Mouse (Mus musculus) heart, embryonic 16.5 days (tissue): ENCODE measurements at regions not wholly inside any gene's neighbourhood (a gene's known extent, or its start where the extent isn't known, plus 50 kb on each side); places are given as distances from the start of the nearest gene placed in this dataset.

ENCODE experiments used
- ATAC-seq: fragments of 200-750 bp; cut with Nextera tagmentation; replicated peaks from 2 replicates; pipeline ENCODE4 v1.8.0; 2017; ENCODE audit warnings: moderate number of reproducible peaks; ENCODE audit not compliant: insufficient read depth, low FRiP score; ENCODE audit errors: extremely low read depth
- H3K27ac ChIP-seq: fragments of 300-500 bp; sonication (generic); 2 replicates; pipeline ENCODE4 v1.5.1; 2014; ENCODE audit warnings: mild to moderate bottlenecking, low read length, control low read depth, moderate library complexity
- H3K27me3 ChIP-seq: fragments of 300-500 bp; sonication (generic); 2 replicates; pipeline ENCODE4 v1.6.1; 2014; ENCODE audit warnings: low read length, mixed read lengths; ENCODE audit not compliant: control insufficient read depth, insufficient read depth
- H3K36me3 ChIP-seq: fragments of 300-500 bp; sonication (generic); 2 replicates; pipeline ENCODE4 v1.6.1; 2014; ENCODE audit not compliant: control insufficient read depth, insufficient read depth
- H3K4me1 ChIP-seq: fragments of 300-500 bp; sonication (generic); 2 replicates; pipeline ENCODE4 v1.6.1; 2014; ENCODE audit warnings: low read length, mixed read lengths; ENCODE audit not compliant: control insufficient read depth, insufficient read depth
- H3K4me2 ChIP-seq: fragments of 300-500 bp; sonication (generic); 2 replicates; pipeline ENCODE4 v1.6.1; 2014; ENCODE audit warnings: low read depth, mild to moderate bottlenecking, control low read depth, low read length
- H3K4me3 ChIP-seq: fragments of 300-500 bp; sonication (generic); 2 replicates; pipeline ENCODE4 v1.5.1; 2014; ENCODE audit warnings: mild to moderate bottlenecking, control low read depth, low read length
- H3K9ac ChIP-seq: fragments of 300-500 bp; sonication (generic); 2 replicates; pipeline ENCODE4 v1.6.1; 2014; ENCODE audit warnings: low read length, control low read depth
- H3K9me3 ChIP-seq: fragments of 300-500 bp; sonication (generic); replicated peaks from 2 replicates; pipeline ENCODE4 v1.6.1; 2016; ENCODE audit warnings: low read length; ENCODE audit not compliant: control insufficient read depth
- WGBS: fragments of 180-500 bp; shearing (Covaris S2); extraction: QIAGEN DNeasy Blood & Tissue Kit; methylation state at CpG from one replicate; pipeline ENCODE4 v1.1.7; 2014; 5-methylcytosine and 5-hydroxymethylcytosine counted together

DNA sequence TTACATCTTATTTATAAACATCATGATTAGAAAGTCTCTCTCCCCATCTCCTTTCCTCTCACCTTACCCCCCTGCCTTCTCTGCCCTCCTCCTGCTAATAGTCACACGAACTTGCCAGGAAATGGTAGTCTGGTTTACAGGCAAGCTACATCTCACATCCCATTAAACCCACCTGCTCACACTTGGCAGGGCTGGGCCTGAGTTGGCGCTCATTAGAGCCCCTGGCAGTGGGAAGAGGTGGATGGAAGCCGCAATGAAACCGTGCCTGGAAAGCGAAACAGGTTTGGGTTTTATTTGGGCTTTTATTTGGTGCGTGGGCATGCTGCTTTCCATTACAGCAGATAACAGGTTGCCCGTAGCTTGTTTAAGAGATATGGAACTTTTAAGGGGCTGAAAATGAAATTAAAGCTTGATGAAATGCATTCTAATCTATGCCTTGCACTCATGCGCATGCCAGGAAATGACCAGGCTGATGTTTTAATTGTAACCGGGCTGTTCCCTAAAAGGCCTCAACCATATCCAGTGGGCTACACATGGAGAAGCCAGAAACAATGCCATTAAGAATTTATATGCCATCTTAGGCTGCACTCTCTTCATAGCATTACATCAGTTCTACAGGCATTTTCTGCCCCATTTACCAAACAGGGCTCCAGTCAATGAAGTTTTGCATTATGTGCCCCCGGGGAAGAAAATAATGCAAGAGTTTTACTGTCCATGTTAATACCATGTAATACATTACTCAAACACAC, 725.0 kb downstream of the Mecom start:
- WGBS, result 78% methylated on average over 10 of the region's 10 CpGs
- Histone ChIP-seq H3K4me2 (no peak overlapping the region), H3K4me3 (no peak overlapping the region), H3K4me1 (no peaks in the 10 kb centered on the region), H3K36me3 (no peaks in the 10 kb centered on the region), H3K9ac (no peak overlapping the region), H3K27ac (no peak overlapping the region), H3K9me3 (no peaks in the 10 kb centered on the region), H3K27me3 (no peaks in the 10 kb centered on the region)
- no peak for ATAC-seq

DNA sequence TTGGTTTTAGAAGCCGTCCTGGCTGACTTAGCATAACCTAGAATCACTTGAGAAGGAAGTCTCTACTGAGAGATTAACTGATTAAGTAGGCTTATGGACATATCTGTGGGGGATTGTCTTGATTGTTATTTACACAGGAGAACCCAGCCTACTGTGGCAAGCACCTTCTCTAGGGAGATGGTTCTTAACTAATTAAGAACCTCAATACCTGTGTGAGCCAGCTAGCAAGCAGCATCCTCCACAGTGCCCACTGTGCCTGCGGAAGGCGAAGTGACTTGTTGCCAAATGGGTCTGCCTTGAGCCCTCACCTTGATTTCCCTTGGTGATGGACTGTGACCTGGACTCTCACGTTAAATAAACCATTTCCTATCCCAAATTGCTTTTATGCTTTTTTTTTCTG, 730.8 kb downstream of the Mecom start:
- 77% methylated on average over 4 of the region's 4 CpGs for WGBS
- no peak overlapping the region for H3K9ac ChIP-seq
- no peak for ATAC-seq

DNA sequence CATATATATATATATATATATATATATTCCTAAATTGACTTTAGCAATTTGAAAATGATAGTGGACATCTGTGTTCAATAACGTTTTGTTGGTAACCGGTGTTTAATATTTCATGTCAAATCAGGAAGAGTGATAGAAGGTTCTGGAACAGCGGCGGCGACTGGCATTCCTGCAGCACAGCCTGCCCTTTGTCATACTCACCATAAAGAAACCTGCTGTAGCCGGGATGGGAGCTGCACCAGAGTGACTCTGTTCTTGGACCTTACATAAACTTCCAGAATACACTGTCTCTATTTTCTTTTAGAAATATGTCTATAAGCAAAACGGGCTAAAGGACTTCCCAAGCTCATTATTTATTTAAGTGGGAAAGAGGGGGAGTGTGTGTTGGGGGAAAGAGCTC, 731.5 kb downstream of the Egfem1 start:
- no peak for ATAC-seq
- H3K9me3 ChIP-seq, result no peaks in the 10 kb centered on the region

More for the DNA sequence above, 730.8 kb downstream of the Mecom start:
- Histone ChIP-seq H3K27me3 (no peaks in the 10 kb centered on the region), H3K4me3 (no peak overlapping the region), H3K36me3 (no peaks in the 10 kb centered on the region), H3K4me2 (no peak overlapping the region), H3K4me1 (no peaks in the 10 kb centered on the region), H3K9me3 (no peaks in the 10 kb centered on the region), H3K27ac (no peak overlapping the region)

DNA sequence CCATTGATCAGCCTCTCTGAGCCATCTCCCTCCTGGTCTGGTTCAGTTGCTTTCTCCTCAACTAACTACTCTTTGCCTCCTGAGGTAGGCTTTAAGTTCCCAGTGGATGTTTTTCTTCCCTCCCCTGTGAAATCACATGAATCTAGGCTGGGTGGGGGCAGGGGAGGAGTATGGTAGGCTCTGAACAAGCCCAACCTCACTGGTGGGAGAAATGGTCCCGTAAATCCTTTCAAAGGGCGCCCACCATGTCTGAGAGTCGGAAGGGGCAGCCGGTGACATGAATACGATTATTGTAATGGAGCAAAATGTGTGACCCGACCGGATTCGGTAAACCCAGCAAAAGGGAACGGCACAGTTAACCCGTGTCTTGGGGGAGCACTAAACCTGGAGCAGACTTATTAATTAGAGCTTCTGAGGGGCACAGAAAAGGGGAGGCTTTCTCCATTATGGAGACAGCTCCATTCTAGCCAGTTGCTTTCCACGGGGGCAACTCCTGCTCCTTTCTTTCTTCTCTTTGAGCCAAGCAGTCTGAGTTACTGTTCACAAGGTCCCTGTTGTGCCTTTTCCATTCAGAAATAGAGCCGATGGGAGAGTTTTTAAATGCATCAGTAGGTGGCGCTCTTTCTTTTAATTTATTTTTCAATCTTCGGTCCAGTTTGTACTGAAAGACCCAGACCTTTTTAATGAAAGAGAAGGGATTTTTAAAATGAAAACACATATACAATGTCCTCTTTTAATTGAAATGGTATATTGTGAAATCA, 730.8 kb downstream of the Egfem1 start:
- H3K4me1 ChIP-seq, result no peaks in the 10 kb centered on the region
- H3K4me2 ChIP-seq, result no peak overlapping the region; the same call in 1 of the 2 replicates
- no peaks in the 10 kb centered on the region for H3K27me3 ChIP-seq
- no peak overlapping the region for H3K4me3 ChIP-seq
- no peaks in the 10 kb centered on the region for H3K36me3 ChIP-seq
- no peaks in the 10 kb centered on the region for H3K9me3 ChIP-seq
- 45% methylated on average over 14 of the region's 14 CpGs for WGBS
- no peak for ATAC-seq
- H3K27ac ChIP-seq, result no peak overlapping the region
- H3K9ac ChIP-seq, result no peak overlapping the region

More for the DNA sequence above, 731.5 kb downstream of the Egfem1 start:
- no peaks in the 10 kb centered on the region for H3K36me3 ChIP-seq
- H3K4me2 ChIP-seq, result no peak overlapping the region
- H3K4me1 ChIP-seq, result no peaks in the 10 kb centered on the region
- 52% methylated on average over 7 of the region's 7 CpGs for WGBS
- H3K27me3 ChIP-seq, result no peaks in the 10 kb centered on the region
- no peak overlapping the region for H3K9ac ChIP-seq
- no peak overlapping the region for H3K27ac ChIP-seq
- no peak overlapping the region for H3K4me3 ChIP-seq

DNA sequence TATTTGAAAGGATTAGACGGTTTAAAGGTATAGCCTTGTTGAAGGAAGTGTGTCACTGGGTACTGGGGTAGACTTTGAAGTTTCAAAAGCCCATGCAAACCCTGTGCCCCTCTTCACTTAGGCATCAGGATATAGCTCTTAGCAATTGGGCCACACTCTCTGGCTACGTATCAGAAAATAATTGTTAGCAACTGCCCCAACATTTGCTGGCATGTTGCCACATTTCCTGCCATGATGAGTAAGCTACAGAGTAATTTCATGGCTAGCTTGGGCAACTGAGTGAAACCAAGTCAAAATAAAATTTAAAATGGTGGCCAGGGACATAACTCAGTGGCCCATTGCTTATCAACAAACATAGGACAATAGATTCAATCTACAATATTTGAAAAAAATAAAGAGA, 724.2 kb downstream of the Egfem1 start:
- no peaks in the 10 kb centered on the region for H3K4me1 ChIP-seq
- 78% methylated on average over 2 of the region's 2 CpGs for WGBS
- no peak overlapping the region for H3K27ac ChIP-seq
- H3K4me3 ChIP-seq, result no peak overlapping the region
- no peaks in the 10 kb centered on the region for H3K9me3 ChIP-seq
- no peak overlapping the region for H3K4me2 ChIP-seq
- H3K9ac ChIP-seq, result no peak overlapping the region
- no peaks in the 10 kb centered on the region for H3K27me3 ChIP-seq
- H3K36me3 ChIP-seq, result no peaks in the 10 kb centered on the region
- ATAC-seq, result no peak

DNA sequence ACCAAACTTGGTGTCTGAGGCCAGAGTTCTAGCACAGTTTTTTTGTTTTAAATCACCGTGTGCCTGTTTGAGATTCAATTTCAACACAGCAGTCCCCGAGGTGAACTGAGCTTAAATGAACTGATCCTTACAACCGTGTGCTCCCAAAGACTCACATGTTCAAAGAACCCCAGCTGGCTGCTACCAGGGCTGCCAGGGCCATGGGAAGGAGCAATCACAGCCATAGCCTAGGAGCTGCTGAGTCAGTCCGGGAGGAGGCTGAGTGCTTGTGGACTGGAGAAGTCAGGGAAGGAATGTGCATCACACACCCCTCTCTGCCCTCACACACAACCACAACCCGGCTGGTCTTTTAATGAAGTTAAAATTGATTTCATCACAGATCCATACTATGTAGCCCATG, 721.6 kb downstream of the Egfem1 start:
- Histone ChIP-seq H3K27ac (no peak overlapping the region), H3K27me3 (no peaks in the 10 kb centered on the region), H3K9me3 (no peaks in the 10 kb centered on the region), H3K4me1 (no peaks in the 10 kb centered on the region), H3K36me3 (no peaks in the 10 kb centered on the region), H3K4me2 (no peak overlapping the region), H3K9ac (no peak overlapping the region), H3K4me3 (no peak overlapping the region)
- WGBS, result 52% methylated on average over 5 of the region's 5 CpGs
- ATAC-seq, result no peak

DNA sequence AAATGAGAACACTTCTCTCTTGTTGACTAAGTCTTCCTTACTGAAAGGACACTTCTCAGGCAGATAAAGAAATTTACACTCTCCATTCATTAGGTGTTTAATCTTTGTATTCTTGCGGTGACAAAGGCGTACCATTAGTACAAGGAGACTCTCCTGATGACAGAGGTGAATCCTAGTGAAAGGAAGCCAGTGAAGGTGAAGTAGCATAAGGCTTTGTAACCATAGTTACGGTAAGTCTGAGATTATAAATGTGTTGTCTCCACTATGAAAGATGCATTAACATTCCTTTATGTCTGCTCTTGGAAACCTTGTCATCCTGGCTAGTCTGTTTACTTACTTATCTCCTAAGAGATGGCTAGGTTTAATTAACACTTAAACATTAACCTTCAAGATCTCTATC, 719.3 kb downstream of the Egfem1 start:
- no peaks in the 10 kb centered on the region for H3K4me1 ChIP-seq
- no peaks in the 10 kb centered on the region for H3K36me3 ChIP-seq
- H3K9ac ChIP-seq, result no peak overlapping the region
- no peak for ATAC-seq
- no peak overlapping the region for H3K4me3 ChIP-seq
- H3K4me2 ChIP-seq, result no peak overlapping the region
- no peaks in the 10 kb centered on the region for H3K27me3 ChIP-seq
- H3K9me3 ChIP-seq, result no peaks in the 10 kb centered on the region
- no peak overlapping the region for H3K27ac ChIP-seq
- 70% methylated on average over 3 of the region's 3 CpGs for WGBS

DNA sequence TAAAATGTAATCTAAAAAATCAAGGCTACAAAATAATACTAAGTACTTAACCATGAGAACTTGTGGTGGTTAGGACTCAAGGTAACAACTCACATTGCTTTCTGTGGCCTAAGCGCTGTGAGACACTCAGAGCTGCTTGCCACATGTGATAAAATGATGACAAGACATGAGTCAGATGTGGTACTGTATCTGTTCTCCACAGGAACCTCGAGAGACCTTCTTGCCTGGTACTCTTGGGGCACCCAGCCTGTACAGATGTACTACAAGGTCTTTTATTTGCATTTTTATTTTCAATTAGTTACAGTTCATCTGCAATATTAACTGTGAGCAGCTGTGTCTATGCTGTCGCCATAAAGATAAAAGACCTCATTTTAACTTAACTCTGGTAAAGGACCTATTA, 692.5 kb downstream of the Egfem1 start:
- no peak for ATAC-seq
- WGBS, result 65% methylated on average over 3 of the region's 3 CpGs
- no peak overlapping the region for H3K27ac ChIP-seq
- no peaks in the 10 kb centered on the region for H3K27me3 ChIP-seq
- H3K4me2 ChIP-seq, result no peak overlapping the region
- no peaks in the 10 kb centered on the region for H3K9me3 ChIP-seq
- no peak overlapping the region for H3K4me3 ChIP-seq
- H3K9ac ChIP-seq, result no peak overlapping the region
- no peaks in the 10 kb centered on the region for H3K4me1 ChIP-seq
- no peaks in the 10 kb centered on the region for H3K36me3 ChIP-seq

DNA sequence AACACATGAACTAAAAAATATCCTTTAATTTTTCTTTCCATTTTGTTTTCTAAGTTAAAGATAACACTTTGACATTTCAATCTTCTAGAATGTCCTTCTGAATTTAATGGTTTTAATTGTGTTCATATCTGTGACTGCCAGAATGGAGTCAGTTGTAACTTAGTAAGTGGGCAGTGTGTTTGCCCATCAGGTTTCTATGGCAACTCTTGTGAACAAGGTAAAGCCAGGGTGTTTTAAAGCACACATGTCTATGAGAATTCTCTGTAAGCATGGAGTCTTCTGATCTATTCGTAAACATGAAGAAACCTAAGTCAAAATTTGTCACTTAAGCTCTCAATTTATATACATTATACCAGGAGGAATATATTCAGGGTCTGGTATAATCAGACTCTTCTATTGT, 689.4 kb downstream of the Egfem1 start:
- WGBS, result 66% methylated on average over 1 of the region's 1 CpGs
- Histone ChIP-seq H3K36me3 (no peaks in the 10 kb centered on the region), H3K9ac (no peak overlapping the region), H3K4me2 (no peak overlapping the region), H3K9me3 (no peaks in the 10 kb centered on the region), H3K4me3 (no peak overlapping the region), H3K4me1 (no peaks in the 10 kb centered on the region), H3K27ac (no peak overlapping the region), H3K27me3 (no peaks in the 10 kb centered on the region)
- ATAC-seq, result no peak
